Mouse (Mus musculus): ENCODE measurements around the gene C1d. TPM values are rescaled to one million over a fixed set of nuclear protein-coding genes. Genes with fewer than 3 reads are reported as not detected.
"Not testable (repeated sequence)": the region's sequence is repeated elsewhere in the genome, so short reads cannot be mapped to it uniquely, and the experiment has no call there.

C1d gene
- polyA plus RNA-seq, 1 experiment from 2014 or later = 119 TPM

- ATAC-seq (ENCODE audit: low FRiP score); H3K27ac ChIP-seq (ENCODE audit: low read depth, low read length); H3K4me1 ChIP-seq (replicated peaks; ENCODE audit: control insufficient read depth, insufficient read depth, low read length); H3K27me3 ChIP-seq (ENCODE audit: control insufficient read depth, insufficient read depth, low read length); H3K9me3 ChIP-seq (ENCODE audit: control insufficient read depth, low read length); H3K4me3 ChIP-seq (ENCODE audit: low read depth, low read length); H3K36me3 ChIP-seq (ENCODE audit: control insufficient read depth, insufficient read depth, low read length); H3K4me2 ChIP-seq (replicated peaks; ENCODE audit: low read depth, low read length); DNase-seq (ENCODE audit: low spot score); H3K9ac ChIP-seq (ENCODE audit: low read depth, low read length): not testable (repeated sequence)
- 83% methylated on average over 5 of the region's 5 CpGs for WGBS
Observed at GRCm38 (mm10) chr11:17238598-17238997, 18.8 kb upstream of the C1d start.

- H3K4me1 ChIP-seq (replicated peaks; ENCODE audit: control insufficient read depth, insufficient read depth, low read length) = no peaks in the 10 kb centered on the region
- H3K27me3 ChIP-seq (ENCODE audit: control insufficient read depth, insufficient read depth, low read length) = no peaks in the 10 kb centered on the region
- no peak overlapping the region for H3K4me2 ChIP-seq (replicated peaks; ENCODE audit: low read depth, low read length)
- no peak overlapping the region for H3K9ac ChIP-seq (ENCODE audit: low read depth, low read length)
- H3K4me3 ChIP-seq (ENCODE audit: low read depth, low read length) = no peak overlapping the region
- H3K27ac ChIP-seq (ENCODE audit: low read depth, low read length) = no peak overlapping the region
- no peaks in the 10 kb centered on the region for H3K9me3 ChIP-seq (ENCODE audit: control insufficient read depth, low read length)
- no peaks in the 10 kb centered on the region for H3K36me3 ChIP-seq (ENCODE audit: control insufficient read depth, insufficient read depth, low read length)
- ATAC-seq (ENCODE audit: low FRiP score) (no peak), DNase-seq (ENCODE audit: low spot score) (no peak)
Observed at GRCm38 (mm10) chr11:17248715-17249114, 8.7 kb upstream of the C1d start.

- 64% methylated on average over 8 of the region's 8 CpGs for WGBS
- no peak overlapping the region for H3K27ac ChIP-seq (ENCODE audit: low read depth, low read length)
- DNase-seq (ENCODE audit: low spot score) = peak; percentile 31
Observed at GRCm38 (mm10) chr11:17256813-17257365, 490 bp upstream of the C1d start.

GRCm38 (mm10) chr11:17257861-17258260 is 482 bp downstream of the C1d start:
- H3K4me2 ChIP-seq (replicated peaks; ENCODE audit: low read depth, low read length) = peak overlapping the region; percentile 41
- peak overlapping the region; percentile 83 for H3K27ac ChIP-seq (ENCODE audit: low read depth, low read length)
- no peaks in the 10 kb centered on the region for H3K36me3 ChIP-seq (ENCODE audit: control insufficient read depth, insufficient read depth, low read length)
- no peaks in the 10 kb centered on the region for H3K9me3 ChIP-seq (ENCODE audit: control insufficient read depth, low read length)
- peak overlapping the region; percentile 90 for H3K9ac ChIP-seq (ENCODE audit: low read depth, low read length)
- ATAC-seq (ENCODE audit: low FRiP score) = peak; percentile 41
- no peak for DNase-seq (ENCODE audit: low spot score)
- no peaks in the 10 kb centered on the region for H3K27me3 ChIP-seq (ENCODE audit: control insufficient read depth, insufficient read depth, low read length)
- WGBS = under 1% methylated on average over 17 of the region's 17 CpGs
- peak overlapping the region; percentile 76 for H3K4me3 ChIP-seq (ENCODE audit: low read depth, low read length)
- no peaks in the 10 kb centered on the region for H3K4me1 ChIP-seq (replicated peaks; ENCODE audit: control insufficient read depth, insufficient read depth, low read length)

More at GRCm38 (mm10) chr11:17256813-17257365, 490 bp upstream of the C1d start:
- H3K9ac ChIP-seq (ENCODE audit: low read depth, low read length) = no peak overlapping the region; the same call in 1 of the 2 replicates
- H3K4me2 ChIP-seq (replicated peaks; ENCODE audit: low read depth, low read length) = peak overlapping the region; percentile 41
- H3K4me1 ChIP-seq (replicated peaks; ENCODE audit: control insufficient read depth, insufficient read depth, low read length) = no peaks in the 10 kb centered on the region
- peak; percentile 81 for ATAC-seq (ENCODE audit: low FRiP score)
- peak overlapping the region; percentile 76 for H3K4me3 ChIP-seq (ENCODE audit: low read depth, low read length)
- no peaks in the 10 kb centered on the region for H3K27me3 ChIP-seq (ENCODE audit: control insufficient read depth, insufficient read depth, low read length)
- no peaks in the 10 kb centered on the region for H3K9me3 ChIP-seq (ENCODE audit: control insufficient read depth, low read length)
- H3K36me3 ChIP-seq (ENCODE audit: control insufficient read depth, insufficient read depth, low read length) = no peaks in the 10 kb centered on the region

GRCm38 (mm10) chr11:17267176-17267575 is 9.8 kb downstream of the C1d start:
- no peaks in the 10 kb centered on the region for H3K27me3 ChIP-seq (ENCODE audit: control insufficient read depth, insufficient read depth, low read length)
- H3K27ac ChIP-seq (ENCODE audit: low read depth, low read length) = no peak overlapping the region
- DNase-seq (ENCODE audit: low spot score) = no peak
- H3K9ac ChIP-seq (ENCODE audit: low read depth, low read length) = no peak overlapping the region
- no peaks in the 10 kb centered on the region for H3K9me3 ChIP-seq (ENCODE audit: control insufficient read depth, low read length)
- H3K36me3 ChIP-seq (ENCODE audit: control insufficient read depth, insufficient read depth, low read length) = no peaks in the 10 kb centered on the region
- H3K4me2 ChIP-seq (replicated peaks; ENCODE audit: low read depth, low read length) = no peak overlapping the region
- WGBS = 92% methylated on average over 4 of the region's 4 CpGs
- H3K4me1 ChIP-seq (replicated peaks; ENCODE audit: control insufficient read depth, insufficient read depth, low read length) = no peaks in the 10 kb centered on the region
- no peak overlapping the region for H3K4me3 ChIP-seq (ENCODE audit: low read depth, low read length)
- ATAC-seq (ENCODE audit: low FRiP score) = no peak

- Histone ChIP-seq H3K9ac (ENCODE audit: low read depth, low read length) (no peak overlapping the region), H3K4me1 (replicated peaks; ENCODE audit: control insufficient read depth, insufficient read depth, low read length) (no peaks in the 10 kb centered on the region), H3K9me3 (ENCODE audit: control insufficient read depth, low read length) (no peaks in the 10 kb centered on the region), H3K4me3 (ENCODE audit: low read depth, low read length) (no peak overlapping the region), H3K36me3 (ENCODE audit: control insufficient read depth, insufficient read depth, low read length) (no peaks in the 10 kb centered on the region), H3K27ac (ENCODE audit: low read depth, low read length) (no peak overlapping the region), H3K27me3 (ENCODE audit: control insufficient read depth, insufficient read depth, low read length) (no peaks in the 10 kb centered on the region), H3K4me2 (replicated peaks; ENCODE audit: low read depth, low read length) (no peak overlapping the region)
- no peak for DNase-seq (ENCODE audit: low spot score)
- 71% methylated on average over 1 of the region's 1 CpGs for WGBS
- no peak for ATAC-seq (ENCODE audit: low FRiP score)
Observed at GRCm38 (mm10) chr11:17268801-17269200, 11.4 kb downstream of the C1d start.

- H3K4me1 ChIP-seq (replicated peaks; ENCODE audit: control insufficient read depth, insufficient read depth, low read length) = no peaks in the 10 kb centered on the region
- peak; percentile 82 for ATAC-seq (ENCODE audit: low FRiP score)
- 18% methylated on average over 9 of the region's 9 CpGs for WGBS
Observed at GRCm38 (mm10) chr11:17279959-17280358, 22.6 kb downstream of the C1d start.

GRCm38 (mm10) chr11:17284055-17284454 is 26.7 kb downstream of the C1d start:
- 70% methylated on average over 10 of the region's 10 CpGs for WGBS
- Histone ChIP-seq H3K4me3 (ENCODE audit: low read depth, low read length) (no peak overlapping the region), H3K27me3 (ENCODE audit: control insufficient read depth, insufficient read depth, low read length) (no peaks in the 10 kb centered on the region), H3K36me3 (ENCODE audit: control insufficient read depth, insufficient read depth, low read length) (no peaks in the 10 kb centered on the region), H3K4me1 (replicated peaks; ENCODE audit: control insufficient read depth, insufficient read depth, low read length) (no peaks in the 10 kb centered on the region), H3K9ac (ENCODE audit: low read depth, low read length) (no peak overlapping the region), H3K27ac (ENCODE audit: low read depth, low read length) (no peak overlapping the region), H3K4me2 (replicated peaks; ENCODE audit: low read depth, low read length) (no peak overlapping the region), H3K9me3 (ENCODE audit: control insufficient read depth, low read length) (no peaks in the 10 kb centered on the region)
- ATAC-seq (ENCODE audit: low FRiP score) = no peak
- DNase-seq (ENCODE audit: low spot score) = no peak

More at GRCm38 (mm10) chr11:17279959-17280358, 22.6 kb downstream of the C1d start:
- Histone ChIP-seq H3K9ac (ENCODE audit: low read depth, low read length) (no peak overlapping the region), H3K4me2 (replicated peaks; ENCODE audit: low read depth, low read length) (no peak overlapping the region), H3K36me3 (ENCODE audit: control insufficient read depth, insufficient read depth, low read length) (no peaks in the 10 kb centered on the region), H3K27ac (ENCODE audit: low read depth, low read length) (no peak overlapping the region), H3K27me3 (ENCODE audit: control insufficient read depth, insufficient read depth, low read length) (no peaks in the 10 kb centered on the region), H3K4me3 (ENCODE audit: low read depth, low read length) (no peak overlapping the region), H3K9me3 (ENCODE audit: control insufficient read depth, low read length) (no peaks in the 10 kb centered on the region)
- peak; percentile 77 for DNase-seq (ENCODE audit: low spot score)

GRCm38 (mm10) chr11:17288884-17289283 is 31.5 kb downstream of the C1d start:
- DNase-seq (ENCODE audit: low spot score) (no peak), ATAC-seq (ENCODE audit: low FRiP score) (no peak)
- H3K9me3 ChIP-seq (ENCODE audit: control insufficient read depth, low read length) = no peaks in the 10 kb centered on the region
- H3K9ac ChIP-seq (ENCODE audit: low read depth, low read length) = no peak overlapping the region
- H3K27me3 ChIP-seq (ENCODE audit: control insufficient read depth, insufficient read depth, low read length) = no peaks in the 10 kb centered on the region
- H3K4me1 ChIP-seq (replicated peaks; ENCODE audit: control insufficient read depth, insufficient read depth, low read length) = no peaks in the 10 kb centered on the region
- H3K4me3 ChIP-seq (ENCODE audit: low read depth, low read length) = no peak overlapping the region
- H3K27ac ChIP-seq (ENCODE audit: low read depth, low read length) = no peak overlapping the region
- H3K4me2 ChIP-seq (replicated peaks; ENCODE audit: low read depth, low read length) = no peak overlapping the region
- H3K36me3 ChIP-seq (ENCODE audit: control insufficient read depth, insufficient read depth, low read length) = no peaks in the 10 kb centered on the region

All from hindbrain, embryonic 11.5 days (tissue).